Mouse (Mus musculus) neural tube, embryonic 13.5 days (tissue): Measurements from ENCODE around the gene Plppr4. TPM values are rescaled to one million over a fixed set of nuclear protein-coding genes. Genes with fewer than 3 reads are reported as not detected.

Source experiments
- ATAC-seq: fragments of 200-750 bp; cut with Nextera tagmentation; 2 replicates; pipeline ENCODE4 v1.8.0; 2017; ENCODE audit warnings: low read depth, mild to moderate bottlenecking, moderate TSS enrichment, moderate library complexity
- H3K27ac ChIP-seq: fragments of 300-500 bp; sonication (generic); replicated peaks from 2 replicates; pipeline ENCODE4 v1.5.1; 2015; ENCODE audit warnings: moderate library complexity, mild to moderate bottlenecking, inconsistent platforms
- H3K27me3 ChIP-seq: fragments of 300-500 bp; sonication (generic); 2 replicates; pipeline ENCODE4 v1.6.1; 2015; ENCODE audit warnings: mild to moderate bottlenecking, inconsistent platforms
- H3K36me3 ChIP-seq: fragments of 300-500 bp; sonication (generic); 2 replicates; pipeline ENCODE4 v1.6.1; 2015; ENCODE audit warnings: mild to moderate bottlenecking, inconsistent platforms
- H3K4me1 ChIP-seq: fragments of 300-500 bp; sonication (generic); replicated peaks from 2 replicates; pipeline ENCODE4 v1.6.1; 2015; ENCODE audit warnings: inconsistent platforms
- H3K4me2 ChIP-seq: fragments of 300-500 bp; sonication (generic); 2 replicates; pipeline ENCODE4 v1.6.1; 2015; ENCODE audit warnings: inconsistent platforms, mild to moderate bottlenecking, moderate library complexity
- H3K4me3 ChIP-seq: fragments of 300-500 bp; sonication (generic); 2 replicates; pipeline ENCODE4 v1.5.1; 2015; ENCODE audit warnings: mild to moderate bottlenecking, inconsistent platforms
- H3K9ac ChIP-seq: fragments of 300-500 bp; sonication (generic); 2 replicates; pipeline ENCODE4 v1.6.1; 2015; ENCODE audit warnings: moderate library complexity, mild to moderate bottlenecking, inconsistent platforms
- H3K9me3 ChIP-seq: fragments of 300-500 bp; sonication (generic); 2 replicates; pipeline ENCODE4 v1.6.1; 2016; ENCODE audit warnings: inconsistent platforms
- WGBS: fragments of 180-500 bp; shearing (Covaris S2); methylation state at CpG from one replicate; pipeline ENCODE4 v1.1.7; 2015; 5-methylcytosine and 5-hydroxymethylcytosine counted together
- polyA plus RNA-seq: library from polyadenylated mRNA; unstranded; fragments of >200 nt; fragmentation: Nextera tagmentation; extraction: Ambion mirVana; gene quantifications from 2 replicates; pipeline ENCODE4 v1.2.1, GENCODE M21; 2015

Gene Plppr4
- 4.2 TPM in 2 replicates for polyA plus RNA-seq

DNA sequence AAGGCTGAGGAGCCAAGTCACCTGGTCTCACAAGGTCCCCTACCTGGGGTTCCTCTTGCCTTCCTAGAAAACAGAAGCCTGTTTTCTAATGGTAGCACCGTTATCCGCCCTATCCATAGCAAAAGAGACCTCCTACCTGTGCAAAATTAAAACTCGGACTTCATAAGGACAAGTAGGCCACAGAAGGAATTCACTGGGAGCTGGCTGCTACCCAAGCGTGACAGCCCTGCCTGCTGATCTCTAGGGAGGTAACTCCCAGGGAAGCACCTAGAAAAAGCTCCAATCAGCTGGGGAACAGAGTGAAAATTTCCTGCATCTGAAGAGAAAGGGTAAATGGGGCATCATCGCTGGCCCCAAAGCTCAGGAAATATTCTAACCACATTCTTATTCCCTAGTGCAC lies at the start of gene Plppr4:
TSS of gene Plppr4 (minus strand) at position 349 of the 400 bp plus-strand sequence.
- H3K27ac ChIP-seq = peak within 1 kb of the TSS; percentile 46
- 38% methylated on average over 5 of the region's 5 CpGs for WGBS
- peaks cover 13% of the 10 kb centered on the region for H3K4me1 ChIP-seq
- H3K36me3 ChIP-seq = no peaks in the 10 kb centered on the region
- no peaks in the 10 kb centered on the region for H3K9me3 ChIP-seq
- ATAC-seq = peak; percentile 16; the same call in 1 of the 2 replicates
- peak within 1 kb of the TSS; percentile 59 for H3K4me3 ChIP-seq
- H3K27me3 ChIP-seq = peaks cover 5% of the 10 kb centered on the region; the same call in 1 of the 2 replicates
- peak within 1 kb of the TSS; percentile 72 for H3K9ac ChIP-seq
- peak within 1 kb of the TSS; percentile 77 for H3K4me2 ChIP-seq

DNA sequence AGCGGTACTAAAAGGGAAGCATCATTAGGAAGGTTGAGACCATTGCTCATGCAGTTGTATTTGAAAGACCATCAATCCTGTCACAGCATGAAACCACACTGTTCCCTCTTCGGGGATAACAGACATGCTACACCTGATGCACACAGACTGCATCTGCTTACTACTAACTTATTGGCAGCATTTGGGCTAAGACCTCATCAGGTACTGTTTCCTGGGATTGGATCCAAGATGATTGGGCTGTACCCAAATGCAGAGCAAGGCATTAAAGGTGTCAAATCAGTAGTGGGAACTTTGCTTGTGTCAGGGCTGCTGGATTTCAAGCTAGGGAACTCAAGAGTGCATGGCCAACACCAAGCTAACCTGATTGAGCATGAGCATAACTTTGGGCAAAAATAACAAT lies 45.1 kb upstream of the Plppr4 start:
- no peak overlapping the region for H3K27ac ChIP-seq
- no peak for ATAC-seq
- H3K27me3 ChIP-seq = no peaks in the 10 kb centered on the region
- H3K9me3 ChIP-seq = no peaks in the 10 kb centered on the region
- H3K4me1 ChIP-seq = no peaks in the 10 kb centered on the region
- 82% methylated on average over 2 of the region's 2 CpGs for WGBS
- no peak overlapping the region for H3K9ac ChIP-seq
- no peak overlapping the region for H3K4me2 ChIP-seq
- no peaks in the 10 kb centered on the region for H3K36me3 ChIP-seq
- no peak overlapping the region for H3K4me3 ChIP-seq

GRCm38 (mm10) chr3:117403740-117404139 lies 43.1 kb upstream of the Plppr4 start:
- Histone ChIP-seq H3K4me1 (no peaks in the 10 kb centered on the region), H3K9me3 (no peaks in the 10 kb centered on the region), H3K36me3 (no peaks in the 10 kb centered on the region), H3K4me2 (no peak overlapping the region), H3K27ac (no peak overlapping the region), H3K4me3 (no peak overlapping the region), H3K9ac (no peak overlapping the region), H3K27me3 (no peaks in the 10 kb centered on the region)
- 89% methylated on average over 3 of the region's 3 CpGs for WGBS
- ATAC-seq = no peak

GRCm38 (mm10) chr3:117366041-117366440 lies 5.4 kb upstream of the Plppr4 start:
- Histone ChIP-seq H3K27me3 (peaks cover 3% of the 10 kb centered on the region; the same call in 1 of the 2 replicates), H3K4me2 (no peak overlapping the region), H3K9me3 (no peaks in the 10 kb centered on the region), H3K4me1 (no peaks in the 10 kb centered on the region), H3K9ac (no peak overlapping the region), H3K36me3 (no peaks in the 10 kb centered on the region), H3K4me3 (no peak overlapping the region), H3K27ac (no peak overlapping the region)
- no peak for ATAC-seq
- WGBS = 95% methylated on average over 1 of the region's 1 CpGs

DNA sequence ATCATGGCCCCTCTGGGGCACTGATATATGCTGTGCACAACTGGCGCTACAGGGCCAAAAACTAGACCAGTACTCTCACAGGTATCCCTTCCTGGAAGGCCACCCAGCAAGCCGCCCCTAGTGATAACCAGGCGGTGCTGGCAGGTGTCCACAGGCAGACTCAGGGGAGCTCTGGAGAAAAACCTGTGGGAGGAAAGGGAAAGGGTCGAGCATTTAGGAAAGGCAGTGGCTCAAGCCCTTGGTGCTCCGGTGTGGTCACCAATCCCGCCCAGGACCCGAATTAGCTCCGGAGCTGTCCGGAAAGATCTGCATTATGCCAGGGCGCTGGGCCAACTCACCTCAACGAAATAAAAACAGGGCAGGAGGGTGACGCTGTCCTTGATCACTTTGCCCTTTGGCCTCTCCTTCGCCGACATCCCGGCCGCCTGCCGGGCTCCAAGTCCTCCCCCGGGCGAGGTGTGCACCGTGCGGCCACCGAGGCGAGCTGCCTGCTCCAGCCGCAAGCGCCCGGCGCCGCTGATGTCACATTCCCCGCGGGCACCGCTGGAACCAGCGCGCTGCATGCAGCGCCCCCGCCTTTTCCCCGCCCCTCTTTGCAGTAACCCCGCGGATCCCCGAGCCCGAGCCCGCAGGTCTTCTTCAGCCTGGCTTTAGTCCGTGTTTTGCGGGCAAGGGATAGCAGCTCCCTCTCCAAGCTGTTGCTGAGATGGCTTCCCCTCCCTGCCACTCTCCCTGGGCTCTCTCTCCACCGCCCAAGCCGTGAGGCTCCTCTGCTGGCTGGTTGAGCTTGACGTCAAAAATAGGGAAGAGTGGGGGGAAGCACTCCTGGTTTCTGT lies 772 bp downstream of the Plppr4 start:
- H3K4me1 ChIP-seq = peaks cover 13% of the 10 kb centered on the region
- peaks cover 5% of the 10 kb centered on the region; the same call in 1 of the 2 replicates for H3K27me3 ChIP-seq
- H3K27ac ChIP-seq = peak overlapping the region; percentile 46
- WGBS = 3% methylated on average over 46 of the region's 46 CpGs
- peak overlapping the region; percentile 59 for H3K4me3 ChIP-seq
- H3K4me2 ChIP-seq = peak overlapping the region; percentile 77
- no peaks in the 10 kb centered on the region for H3K36me3 ChIP-seq
- H3K9ac ChIP-seq = peak overlapping the region; percentile 72
- no peaks in the 10 kb centered on the region for H3K9me3 ChIP-seq
- peak; percentile 90 for ATAC-seq

DNA sequence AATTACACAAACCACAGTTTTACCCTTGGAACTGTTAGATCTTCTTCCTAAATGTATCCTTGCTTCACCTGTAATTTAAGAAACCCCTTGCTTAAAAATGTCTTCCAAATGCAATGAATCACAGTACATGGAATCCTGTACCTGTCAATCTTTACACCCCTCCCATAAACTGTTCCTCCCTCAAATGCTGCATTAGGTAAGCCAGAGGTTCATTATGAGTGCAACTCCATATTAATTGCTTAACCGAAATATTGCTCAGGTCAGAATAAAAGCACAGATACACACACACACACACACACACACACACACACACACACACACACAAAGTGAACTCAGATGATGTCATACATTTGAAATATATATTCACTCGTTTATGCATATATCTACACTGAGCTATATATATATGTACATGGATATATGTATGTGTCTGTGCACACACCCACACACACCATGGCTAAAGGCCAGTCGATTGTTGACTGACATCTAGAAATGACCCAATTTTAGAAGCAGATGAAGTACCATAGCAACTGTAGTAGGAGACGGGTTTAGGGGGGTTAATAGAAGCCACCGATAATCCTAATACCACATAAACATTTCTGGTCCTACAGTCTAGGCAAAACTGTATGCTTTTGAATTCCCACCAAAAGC lies 1.6 kb downstream of the Plppr4 start:
- Histone ChIP-seq H3K27ac (no peak overlapping the region), H3K9ac (peak overlapping the region; percentile 72), H3K9me3 (no peaks in the 10 kb centered on the region), H3K36me3 (no peaks in the 10 kb centered on the region), H3K4me3 (peak overlapping the region; percentile 59), H3K4me1 (peaks cover 13% of the 10 kb centered on the region), H3K4me2 (peak overlapping the region; percentile 77), H3K27me3 (peaks cover 5% of the 10 kb centered on the region; the same call in 1 of the 2 replicates)
- 92% methylated on average over 5 of the region's 5 CpGs for WGBS
- ATAC-seq = peak; percentile 24; the same call in 1 of the 2 replicates

GRCm38 (mm10) chr3:117357367-117357766 lies 3.3 kb downstream of the Plppr4 start:
- H3K4me2 ChIP-seq = no peak overlapping the region
- no peaks in the 10 kb centered on the region for H3K36me3 ChIP-seq
- peaks cover 13% of the 10 kb centered on the region for H3K4me1 ChIP-seq
- no peak overlapping the region for H3K4me3 ChIP-seq
- ATAC-seq = no peak
- no peak overlapping the region for H3K9ac ChIP-seq
- WGBS = 88% methylated on average over 3 of the region's 3 CpGs
- no peaks in the 10 kb centered on the region for H3K9me3 ChIP-seq
- H3K27me3 ChIP-seq = peaks cover 5% of the 10 kb centered on the region; the same call in 1 of the 2 replicates
- no peak overlapping the region for H3K27ac ChIP-seq

DNA sequence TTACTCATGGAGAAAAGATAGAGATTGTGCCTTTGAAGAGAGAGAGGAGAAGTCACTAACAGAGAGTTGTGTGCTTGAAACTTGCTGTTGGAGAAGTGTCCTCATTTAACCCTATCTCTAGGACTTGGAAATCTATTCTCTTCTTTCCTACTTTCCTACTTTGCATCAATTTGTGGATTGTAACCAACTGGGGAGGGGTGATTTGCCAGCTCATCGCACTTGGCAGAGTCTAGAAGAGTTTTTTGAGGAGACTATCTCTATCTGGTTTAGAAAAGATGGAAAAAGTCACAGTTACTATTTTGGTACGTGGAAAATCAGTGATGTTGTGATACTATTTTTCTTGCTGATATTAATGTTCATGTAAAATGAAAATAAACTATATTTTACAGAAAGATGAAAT lies 6.7 kb downstream of the Plppr4 start:
- no peak for ATAC-seq
- WGBS = 86% methylated on average over 2 of the region's 2 CpGs
- H3K9ac ChIP-seq = no peak overlapping the region

GRCm38 (mm10) chr3:117346351-117346750 lies 14.3 kb downstream of the Plppr4 start:
- Histone ChIP-seq H3K9ac (no peak overlapping the region), H3K27ac (no peak overlapping the region), H3K4me2 (no peak overlapping the region), H3K36me3 (no peaks in the 10 kb centered on the region), H3K4me1 (no peaks in the 10 kb centered on the region), H3K4me3 (no peak overlapping the region), H3K27me3 (no peaks in the 10 kb centered on the region), H3K9me3 (no peaks in the 10 kb centered on the region)
- WGBS = 76% methylated on average over 1 of the region's 1 CpGs
- no peak for ATAC-seq

More for the DNA sequence above, 6.7 kb downstream of the Plppr4 start:
- Histone ChIP-seq H3K9me3 (no peaks in the 10 kb centered on the region), H3K4me1 (no peaks in the 10 kb centered on the region), H3K36me3 (no peaks in the 10 kb centered on the region), H3K27ac (no peak overlapping the region), H3K27me3 (no peaks in the 10 kb centered on the region), H3K4me2 (no peak overlapping the region), H3K4me3 (no peak overlapping the region)

- Histone ChIP-seq H3K9me3 (no peaks in the 10 kb centered on the region), H3K27ac (no peak overlapping the region), H3K36me3 (no peaks in the 10 kb centered on the region), H3K4me1 (no peaks in the 10 kb centered on the region), H3K27me3 (no peaks in the 10 kb centered on the region), H3K4me3 (no peak overlapping the region), H3K4me2 (no peak overlapping the region), H3K9ac (no peak overlapping the region)
- 95% methylated on average over 10 of the region's 10 CpGs for WGBS
- no peak for ATAC-seq
Observed at GRCm38 (mm10) chr3:117331502-117331901, 29.2 kb downstream of the Plppr4 start.

DNA sequence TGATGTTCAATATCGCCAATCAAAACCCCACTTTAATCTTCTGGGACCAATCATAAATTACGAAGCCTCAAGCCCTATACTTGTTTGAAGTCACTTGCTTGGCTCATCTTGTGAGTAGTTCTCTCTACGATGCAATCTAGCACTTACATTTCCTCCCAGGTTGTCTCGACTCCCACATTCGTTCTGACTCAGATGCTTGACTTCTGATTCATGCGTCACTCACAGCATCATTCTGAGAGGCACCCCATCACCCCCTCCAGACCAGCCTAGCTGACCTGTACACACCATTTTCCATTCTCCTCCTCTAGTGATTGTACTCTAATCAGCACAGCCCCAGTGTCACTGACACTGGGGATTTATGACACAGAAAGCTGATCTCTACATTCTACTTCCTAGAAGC lies 31.2 kb downstream of the Plppr4 start:
- H3K27me3 ChIP-seq = no peaks in the 10 kb centered on the region
- WGBS = 79% methylated on average over 6 of the region's 6 CpGs
- H3K4me3 ChIP-seq = no peak overlapping the region
- no peak overlapping the region for H3K4me2 ChIP-seq
- no peak overlapping the region for H3K9ac ChIP-seq
- no peak for ATAC-seq
- no peaks in the 10 kb centered on the region for H3K4me1 ChIP-seq
- no peaks in the 10 kb centered on the region for H3K9me3 ChIP-seq
- H3K27ac ChIP-seq = no peak overlapping the region
- no peaks in the 10 kb centered on the region for H3K36me3 ChIP-seq

DNA sequence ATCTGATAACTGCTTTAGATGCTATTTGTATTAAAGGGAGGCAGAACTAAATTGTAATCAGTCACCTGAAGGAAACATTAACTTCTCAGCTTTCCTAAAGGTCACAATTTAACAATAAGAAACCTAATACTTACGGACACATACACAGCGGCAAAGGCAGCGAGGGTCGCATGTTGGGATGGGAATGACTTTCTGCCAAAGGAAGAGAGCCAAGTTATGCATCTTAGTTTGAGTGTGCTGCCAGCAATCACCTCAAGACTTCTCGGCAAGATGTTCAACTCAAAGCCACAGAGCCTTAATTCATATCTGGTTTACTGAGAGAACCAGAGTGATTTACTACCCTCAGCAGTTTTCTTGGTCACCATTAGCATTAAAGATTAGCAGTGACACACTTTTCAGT lies 34.1 kb downstream of the Plppr4 start:
- no peaks in the 10 kb centered on the region for H3K4me1 ChIP-seq
- H3K36me3 ChIP-seq = no peaks in the 10 kb centered on the region
- WGBS = 90% methylated on average over 5 of the region's 5 CpGs
- no peak overlapping the region for H3K27ac ChIP-seq
- H3K4me2 ChIP-seq = no peak overlapping the region
- H3K27me3 ChIP-seq = no peaks in the 10 kb centered on the region
- ATAC-seq = no peak
- H3K4me3 ChIP-seq = no peak overlapping the region
- no peak overlapping the region for H3K9ac ChIP-seq
- no peaks in the 10 kb centered on the region for H3K9me3 ChIP-seq
